Mouse (Mus musculus) cerebellum, adult 2 months (tissue): ENCODE measurements at regions not wholly inside any gene's neighbourhood (a gene's known extent, or its start where the extent isn't known, plus 50 kb on each side); places are given as distances from the start of the nearest gene placed in this dataset.

Experiments
- CTCF ChIP-seq: fragments of 200-500 bp; IDR thresholded peaks from 2 replicates; pipeline ENCODE4 v1.5.1; 2011; ENCODE audit warnings: low read depth, mild to moderate bottlenecking, control low read depth, low read length, moderate library complexity, borderline replicate concordance; ENCODE audit not compliant: insufficient read depth
- POLR2A ChIP-seq: fragments of 200-500 bp; IDR thresholded peaks from 2 replicates; pipeline ENCODE4 v1.6.1; 2011; ENCODE audit warnings: low read length, control low read depth, borderline replicate concordance; ENCODE audit not compliant: insufficient read depth

DNA sequence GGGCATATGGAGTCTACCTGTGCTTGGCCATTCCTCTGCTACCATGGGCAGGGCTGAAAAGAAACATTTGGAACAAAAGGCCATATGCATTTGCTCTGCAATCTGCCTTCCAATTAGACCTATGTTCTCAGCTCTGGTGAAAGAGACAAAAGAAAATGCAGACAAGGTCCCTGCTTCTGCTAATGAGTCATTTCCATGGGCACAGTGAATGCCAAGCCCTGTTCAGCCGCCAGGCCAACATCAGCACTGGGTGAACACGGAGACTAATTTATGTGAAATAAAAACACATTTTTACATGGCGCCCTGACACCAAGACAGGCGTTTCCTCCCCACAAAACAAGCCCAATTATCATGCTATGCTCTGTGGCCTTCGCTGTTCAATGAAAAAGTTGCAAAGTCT, 419.5 kb upstream of the Kdm8 start:
- TF ChIP-seq POLR2A (no peak), CTCF (no peak)
